Mouse (Mus musculus): ENCODE measurements around the gene Kif6.

DNA sequence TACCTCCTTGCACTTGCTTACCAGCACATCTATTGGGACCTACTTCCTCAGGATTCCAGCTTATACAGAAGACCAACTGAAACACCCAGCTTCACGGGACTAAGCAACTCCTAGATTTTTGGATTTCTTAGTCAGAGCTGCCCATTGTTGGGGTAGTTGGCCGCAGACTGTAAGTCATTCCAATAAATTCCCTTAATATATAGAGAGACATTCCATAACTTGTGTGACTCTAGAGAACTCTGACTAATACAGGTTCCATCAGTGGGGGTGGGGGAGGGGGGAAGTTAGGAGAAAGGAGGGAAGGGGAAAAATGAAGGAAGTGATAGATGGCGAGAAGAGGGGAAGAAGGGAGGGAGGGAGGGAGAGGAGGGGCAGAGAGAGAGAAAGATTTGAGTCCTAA lies 181.2 kb downstream of the Kif6 start:
- TF ChIP-seq CTCF (IDR thresholded peaks at IDR 0.05; ENCODE audit: borderline replicate concordance, insufficient read depth, low read depth, low read length) (no peak), POLR2A (IDR thresholded peaks at IDR 0.05; ENCODE audit: borderline replicate concordance, insufficient read depth, low read length) (no peak)

All from cerebellum, adult 2 months (tissue).